Mouse (Mus musculus) intestine, embryonic 15.5 days (tissue): ENCODE results near the gene Rilpl1. TPM values are rescaled to one million over a fixed set of nuclear protein-coding genes. Genes with fewer than 3 reads are reported as not detected.
A peak's percentile ranks its signal among the peaks of the same experiment; 100 is the strongest.
"Not testable (repeated sequence)": the region's sequence is repeated elsewhere in the genome, so short reads cannot be mapped to it uniquely, and the experiment has no call there.

Experiments
- ATAC-seq: fragments of 200-750 bp; cut with Nextera tagmentation; 2 replicates; pipeline ENCODE4 v1.8.0; 2017; ENCODE audit warnings: moderate TSS enrichment, moderate library complexity
- H3K27ac ChIP-seq: fragments of 300-500 bp; sonication (generic); 2 replicates; pipeline ENCODE4 v1.5.1; 2015; ENCODE audit warnings: mild to moderate bottlenecking, inconsistent platforms
- H3K27me3 ChIP-seq: fragments of 300-500 bp; sonication (generic); replicated peaks from 2 replicates; pipeline ENCODE4 v1.6.1; 2015; ENCODE audit warnings: inconsistent platforms
- H3K36me3 ChIP-seq: fragments of 300-500 bp; sonication (generic); 2 replicates; pipeline ENCODE4 v1.6.1; 2015; ENCODE audit warnings: inconsistent platforms
- H3K4me1 ChIP-seq: fragments of 300-500 bp; sonication (generic); replicated peaks from 2 replicates; pipeline ENCODE4 v1.6.1; 2015; ENCODE audit warnings: inconsistent platforms
- H3K4me2 ChIP-seq: fragments of 300-500 bp; sonication (generic); replicated peaks from 2 replicates; pipeline ENCODE4 v1.6.1; 2015; ENCODE audit warnings: mild to moderate bottlenecking, inconsistent platforms
- H3K4me3 ChIP-seq: fragments of 300-500 bp; sonication (generic); replicated peaks from 2 replicates; pipeline ENCODE4 v1.5.1; 2015; ENCODE audit warnings: inconsistent platforms
- H3K9ac ChIP-seq: fragments of 300-500 bp; sonication (generic); 2 replicates; pipeline ENCODE4 v1.6.1; 2015; ENCODE audit warnings: inconsistent platforms
- H3K9me3 ChIP-seq: fragments of 300-500 bp; sonication (generic); 2 replicates; pipeline ENCODE4 v1.6.1; 2016; ENCODE audit warnings: inconsistent platforms
- WGBS: fragments of 180-500 bp; shearing (Covaris S2); methylation state at CpG from one replicate; pipeline ENCODE4 v1.1.7; 2015; 5-methylcytosine and 5-hydroxymethylcytosine counted together
- polyA plus RNA-seq: library from polyadenylated mRNA; unstranded; fragments of >200 nt; fragmentation: Nextera tagmentation; extraction: Ambion mirVana; gene quantifications from 2 replicates; pipeline ENCODE4 v1.2.1, GENCODE M21; 2015

Rilpl1 gene
- polyA plus RNA-seq, 1 experiment from 2014 or later, result 11.9 TPM

- not testable (repeated sequence) for H3K9ac ChIP-seq, ATAC-seq, H3K4me3 ChIP-seq, H3K4me2 ChIP-seq, H3K27ac ChIP-seq, H3K27me3 ChIP-seq, H3K9me3 ChIP-seq, H3K4me1 ChIP-seq
- 88% methylated on average over 14 of the region's 14 CpGs for WGBS
- peaks cover 59% of the 10 kb centered on the region for H3K36me3 ChIP-seq
Measured at GRCm38 (mm10) chr5:124460922-124461321, 70.3 kb downstream of the Rilpl1 start.

GRCm38 (mm10) chr5:124456762-124457161, 74.4 kb downstream of the Rilpl1 start:
- Histone ChIP-seq H3K4me2 (no peak overlapping the region), H3K36me3 (peaks cover 72% of the 10 kb centered on the region), H3K4me3 (no peak overlapping the region), H3K9ac (no peak overlapping the region), H3K9me3 (no peaks in the 10 kb centered on the region), H3K4me1 (peaks cover 4% of the 10 kb centered on the region), H3K27ac (no peak overlapping the region), H3K27me3 (no peaks in the 10 kb centered on the region)
- 94% methylated on average over 6 of the region's 6 CpGs for WGBS
- ATAC-seq, result no peak

DNA sequence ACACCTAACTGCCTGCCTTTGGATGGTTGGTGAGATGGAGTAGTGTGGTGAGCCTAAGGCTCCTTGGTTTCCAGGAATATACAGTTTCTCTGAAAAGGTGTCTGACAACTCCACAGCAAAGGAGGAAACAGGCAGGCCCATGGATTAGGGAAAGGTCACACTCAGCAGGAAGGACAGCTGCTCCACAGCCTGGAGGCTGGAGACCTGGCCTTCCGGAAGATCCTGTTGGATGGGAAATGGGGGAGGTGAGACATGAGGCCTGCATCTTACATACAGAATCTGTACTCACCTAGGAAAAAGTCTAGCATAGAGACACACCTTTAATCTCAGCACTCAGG, 77.1 kb downstream of the Rilpl1 start:
- Histone ChIP-seq H3K9ac (no peak overlapping the region), H3K27me3 (no peaks in the 10 kb centered on the region), H3K9me3 (no peaks in the 10 kb centered on the region), H3K36me3 (peaks cover 69% of the 10 kb centered on the region), H3K27ac (no peak overlapping the region), H3K4me2 (no peak overlapping the region), H3K4me1 (peaks cover 15% of the 10 kb centered on the region), H3K4me3 (no peak overlapping the region)
- ATAC-seq, result no peak
- WGBS, result 94% methylated on average over 1 of the region's 1 CpGs

GRCm38 (mm10) chr5:124453339-124454081, 77.7 kb downstream of the Rilpl1 start:
- 82% methylated on average over 13 of the region's 13 CpGs for WGBS
- H3K4me3 ChIP-seq, result no peak overlapping the region
- peaks cover 65% of the 10 kb centered on the region for H3K36me3 ChIP-seq
- H3K9me3 ChIP-seq, result no peaks in the 10 kb centered on the region
- no peaks in the 10 kb centered on the region for H3K27me3 ChIP-seq
- no peak overlapping the region for H3K9ac ChIP-seq
- peaks cover 16% of the 10 kb centered on the region for H3K4me1 ChIP-seq
- peak overlapping the region; percentile 4; the same call in 1 of the 2 replicates for H3K27ac ChIP-seq
- ATAC-seq, result no peak
- peak overlapping the region; percentile 7; the same call in 1 of the 2 replicates for H3K4me2 ChIP-seq

DNA sequence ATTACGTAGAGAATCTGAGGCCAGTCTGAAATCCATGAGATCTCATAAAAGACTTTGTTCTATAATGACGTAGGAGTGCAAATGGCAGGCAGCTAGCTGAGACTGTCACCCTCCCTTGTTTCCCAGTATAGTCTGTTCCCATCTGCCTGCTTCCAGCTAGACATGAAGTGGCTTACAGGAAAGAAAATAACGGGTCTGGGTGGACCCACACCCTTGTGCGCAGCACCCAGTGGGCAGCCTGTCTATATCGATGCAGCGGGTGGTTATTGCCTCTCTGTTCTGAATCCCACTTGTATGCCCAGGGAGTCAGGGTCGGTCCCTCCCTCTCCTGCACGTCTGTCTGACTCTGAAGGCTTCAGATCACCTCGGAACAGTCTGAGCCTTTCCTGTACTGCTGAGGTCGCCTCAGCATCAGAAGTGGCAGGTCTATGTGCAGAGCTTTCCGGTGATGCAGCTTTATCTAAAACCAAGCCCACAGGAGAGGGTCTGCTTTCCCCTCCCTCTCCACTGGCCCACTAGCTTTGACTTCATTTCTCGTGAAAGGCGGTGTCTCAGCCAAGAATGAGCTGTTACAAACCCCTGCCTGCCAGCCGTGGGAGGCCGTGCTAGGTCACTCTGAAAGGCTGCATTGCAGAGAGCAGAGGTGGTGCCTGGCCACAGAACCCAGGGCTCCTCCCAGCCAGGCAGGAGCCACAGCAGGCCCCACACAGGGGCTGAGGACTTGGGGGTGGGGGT, 78.5 kb downstream of the Rilpl1 start:
- Histone ChIP-seq H3K4me1 (peaks cover 18% of the 10 kb centered on the region), H3K27ac (peak overlapping the region; percentile 4; the same call in 1 of the 2 replicates), H3K36me3 (peaks cover 66% of the 10 kb centered on the region), H3K4me2 (peak overlapping the region; percentile 7; the same call in 1 of the 2 replicates), H3K27me3 (no peaks in the 10 kb centered on the region), H3K9ac (no peak overlapping the region), H3K9me3 (no peaks in the 10 kb centered on the region), H3K4me3 (no peak overlapping the region)
- WGBS, result 74% methylated on average over 15 of the region's 15 CpGs
- no peak for ATAC-seq

DNA sequence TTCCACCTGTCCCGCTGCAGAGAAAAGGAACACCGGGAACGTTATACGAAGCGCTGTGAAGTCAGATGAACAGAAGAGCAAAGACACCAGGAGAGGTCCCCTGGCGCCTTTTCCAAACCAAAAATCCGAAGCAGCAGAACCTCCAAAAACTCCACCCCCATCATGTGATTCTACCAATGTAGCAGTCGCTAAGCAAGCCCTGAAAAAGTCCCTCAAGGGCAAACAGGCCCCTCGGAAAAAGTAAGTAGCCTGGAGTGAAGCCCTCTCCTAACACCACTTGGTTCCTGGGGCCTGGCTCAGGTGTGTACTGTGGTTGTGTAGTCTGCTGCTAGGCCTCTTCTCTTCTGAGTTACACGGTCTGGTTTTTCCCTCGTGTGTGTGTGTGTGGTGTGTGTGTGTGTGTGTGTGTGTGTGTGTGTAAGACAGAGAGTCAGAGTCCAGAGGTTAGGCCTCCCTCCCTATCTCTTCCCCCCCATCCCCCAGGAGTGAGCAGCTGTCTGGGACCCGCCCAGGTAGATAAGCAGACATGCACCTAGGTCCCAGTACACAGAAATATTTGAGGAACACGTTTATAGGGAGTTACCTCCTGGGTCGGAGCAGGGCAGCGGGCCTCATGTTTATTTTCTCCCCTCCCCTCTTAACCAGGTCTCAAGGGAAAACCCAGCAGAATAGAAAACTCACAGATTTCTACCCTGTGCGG, 80.4 kb downstream of the Rilpl1 start:
- ATAC-seq, result peak; percentile 87
- peak overlapping the region; percentile 84 for H3K27ac ChIP-seq
- H3K4me1 ChIP-seq, result peaks cover 33% of the 10 kb centered on the region
- 59% methylated on average over 16 of the region's 16 CpGs for WGBS
- H3K27me3 ChIP-seq, result no peaks in the 10 kb centered on the region
- 0 out of 2 replicates have a peak overlapping the region, but pooled peaks have one; percentile 6 for H3K4me3 ChIP-seq
- no peak overlapping the region for H3K9ac ChIP-seq
- no peaks in the 10 kb centered on the region for H3K9me3 ChIP-seq
- peaks cover 53% of the 10 kb centered on the region for H3K36me3 ChIP-seq
- peak overlapping the region; percentile 45 for H3K4me2 ChIP-seq

DNA sequence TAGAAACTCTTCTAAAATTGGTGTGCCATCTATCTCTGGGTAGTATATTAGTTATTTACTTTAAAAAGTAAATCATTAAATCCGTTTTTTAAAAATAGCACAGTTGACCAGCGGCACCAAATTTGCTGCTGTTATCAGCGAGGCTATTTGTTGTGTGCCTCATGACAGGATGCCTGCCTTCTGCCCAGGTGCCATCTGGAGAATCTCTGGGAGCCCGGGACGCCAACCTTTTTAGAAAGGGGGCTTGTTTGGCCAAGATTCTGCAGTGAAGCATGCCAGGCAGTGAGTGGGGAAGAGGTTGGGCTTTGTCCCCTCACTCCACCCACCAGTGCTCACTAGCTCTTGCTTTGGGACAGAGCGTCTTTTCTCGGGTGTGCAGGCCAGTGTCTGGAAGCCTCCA, 81.1 kb downstream of the Rilpl1 start:
- 0 out of 2 replicates have a peak overlapping the region, but pooled peaks have one; percentile 6 for H3K4me3 ChIP-seq
- 62% methylated on average over 7 of the region's 7 CpGs for WGBS
- H3K4me1 ChIP-seq, result peaks cover 33% of the 10 kb centered on the region
- H3K4me2 ChIP-seq, result peak overlapping the region; percentile 45
- H3K36me3 ChIP-seq, result peaks cover 50% of the 10 kb centered on the region
- peak overlapping the region; percentile 84 for H3K27ac ChIP-seq
- H3K27me3 ChIP-seq, result no peaks in the 10 kb centered on the region
- no peak overlapping the region for H3K9ac ChIP-seq
- H3K9me3 ChIP-seq, result no peaks in the 10 kb centered on the region
- ATAC-seq, result no peak

GRCm38 (mm10) chr5:124449494-124449893, 81.7 kb downstream of the Rilpl1 start:
- Histone ChIP-seq H3K9me3 (no peaks in the 10 kb centered on the region), H3K9ac (peak overlapping the region; percentile 8; the same call in 1 of the 2 replicates), H3K4me2 (peak overlapping the region; percentile 45), H3K4me1 (peaks cover 39% of the 10 kb centered on the region), H3K36me3 (peaks cover 50% of the 10 kb centered on the region), H3K27ac (peak overlapping the region; percentile 34; the same call in 1 of the 2 replicates), H3K4me3 (peak overlapping the region; percentile 11; the same call in 1 of the 2 replicates), H3K27me3 (no peaks in the 10 kb centered on the region)
- ATAC-seq, result no peak
- WGBS, result 52% methylated on average over 6 of the region's 6 CpGs

GRCm38 (mm10) chr5:124446301-124446881, 84.8 kb downstream of the Rilpl1 start:
- peak; percentile 79 for ATAC-seq
- Histone ChIP-seq H3K9me3 (no peaks in the 10 kb centered on the region), H3K4me2 (peak overlapping the region; percentile 93), H3K27me3 (no peaks in the 10 kb centered on the region), H3K36me3 (peaks cover 26% of the 10 kb centered on the region), H3K27ac (peak overlapping the region; percentile 93), H3K9ac (peak overlapping the region; percentile 82), H3K4me1 (peaks cover 37% of the 10 kb centered on the region), H3K4me3 (peak overlapping the region; percentile 85)
- 2% methylated on average over 15 of the region's 15 CpGs for WGBS

DNA sequence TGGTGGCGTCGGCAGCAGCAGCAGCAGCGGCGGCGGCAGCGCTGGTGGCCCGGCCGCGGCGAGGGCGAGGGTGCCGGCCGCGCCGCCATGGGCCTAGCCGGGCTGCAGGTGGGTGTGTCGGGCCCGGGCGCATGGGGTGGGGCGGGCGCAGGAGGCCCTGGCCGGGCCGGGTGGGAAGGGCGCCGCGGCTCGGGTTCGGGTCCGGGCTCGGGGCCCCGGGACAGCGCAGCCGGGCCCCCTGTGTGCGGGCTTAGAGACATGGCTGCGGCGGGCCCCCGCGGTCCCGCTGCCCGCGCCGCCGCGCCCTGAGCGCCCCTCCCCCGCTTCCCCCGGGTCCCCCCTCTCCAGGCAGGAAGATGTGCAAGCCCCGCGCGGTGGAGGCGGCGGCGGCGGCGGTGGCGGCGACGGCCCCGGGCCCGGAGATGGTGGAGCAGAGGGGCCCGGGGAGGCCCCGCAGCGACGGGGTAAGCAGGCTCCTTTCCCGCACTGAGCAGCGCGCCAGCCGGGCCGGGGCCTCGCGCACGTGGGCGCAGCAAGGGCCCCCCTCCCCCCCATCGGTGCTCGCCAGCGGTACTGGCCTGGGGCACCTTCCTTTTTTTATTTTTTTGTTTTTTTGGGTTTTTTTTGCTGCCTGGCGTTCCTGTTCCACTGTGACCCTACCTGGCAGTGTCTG, 85.4 kb downstream of the Rilpl1 start:
- Histone ChIP-seq H3K4me1 (peaks cover 37% of the 10 kb centered on the region), H3K27me3 (no peaks in the 10 kb centered on the region), H3K9ac (peak overlapping the region; percentile 82), H3K27ac (peak overlapping the region; percentile 93), H3K36me3 (peaks cover 26% of the 10 kb centered on the region), H3K4me3 (peak overlapping the region; percentile 85), H3K9me3 (no peaks in the 10 kb centered on the region), H3K4me2 (peak overlapping the region; percentile 93)
- peak; percentile 72 for ATAC-seq
- WGBS, result under 1% methylated on average over 38 of the region's 77 CpGs

GRCm38 (mm10) chr5:124444661-124445561, 86.3 kb downstream of the Rilpl1 start:
- peak; percentile 86 for ATAC-seq
- Histone ChIP-seq H3K4me2 (peak overlapping the region; percentile 93), H3K27ac (peak overlapping the region; percentile 93), H3K9me3 (no peaks in the 10 kb centered on the region), H3K4me3 (peak overlapping the region; percentile 85), H3K9ac (peak overlapping the region; percentile 82), H3K36me3 (peaks cover 21% of the 10 kb centered on the region), H3K27me3 (no peaks in the 10 kb centered on the region), H3K4me1 (peaks cover 33% of the 10 kb centered on the region)
- WGBS, result 3% methylated on average over 64 of the region's 66 CpGs
